Mouse (Mus musculus) MEL (cell line): ENCODE data around the gene Ppef2. TPM values are rescaled to one million over a fixed set of nuclear protein-coding genes. Genes with fewer than 3 reads are reported as not detected.

Experiments
- DNase-seq: peaks from one replicate; pipeline ENCODE4 v3.0.0; 2011; ENCODE audit warnings: low read depth, low spot score
- H3K27ac ChIP-seq: 2 replicates; pipeline ENCODE4 v1.5.1; 2012; ENCODE audit warnings: low read depth, mild to moderate bottlenecking, control low read depth, low read length, moderate library complexity; ENCODE audit not compliant: control insufficient read depth
- H3K27me3 ChIP-seq, 2 experiments: fragments of 150-350 bp in 1 of 2; sonication (generic) in 1 of 2; 2 replicates each; pipeline ENCODE4 v1.6.1; 2012; ENCODE audit warnings: low read length in 2 of 2, mild to moderate bottlenecking in 2 of 2, improper control_type of control experiment in 1 of 2, moderate library complexity in 1 of 2; ENCODE audit not compliant: insufficient read depth in 2 of 2, control insufficient read depth in 1 of 2
- H3K36me3 ChIP-seq, 2 experiments: 2 replicates each; pipeline ENCODE4 v1.6.1; 2012 to 2014; ENCODE audit warnings: low read length in 2 of 2, improper control_type of control experiment in 1 of 2, inconsistent platforms in 1 of 2, mild to moderate bottlenecking in 1 of 2; ENCODE audit not compliant: insufficient read depth in 2 of 2, control insufficient read depth in 1 of 2
- H3K4me1 ChIP-seq, 2 experiments: fragments of 150-350 bp in 1 of 2; sonication (generic) in 1 of 2; 2 replicates each; pipeline ENCODE4 v1.6.1; 2012; ENCODE audit warnings: low read length in 2 of 2, improper control_type of control experiment in 1 of 2, mild to moderate bottlenecking in 1 of 2; ENCODE audit not compliant: insufficient read depth in 2 of 2, control insufficient read depth in 1 of 2
- H3K4me3 ChIP-seq, 2 experiments: fragments of 150-350 bp in 1 of 2; sonication (generic) in 1 of 2; 2 replicates each; pipeline ENCODE4 v1.5.1; 2012; ENCODE audit warnings: low read depth in 2 of 2, low read length in 2 of 2, mild to moderate bottlenecking in 2 of 2, moderate library complexity in 2 of 2, control low read depth in 1 of 2, improper control_type of control experiment in 1 of 2; ENCODE audit not compliant: control insufficient read depth in 1 of 2, insufficient read depth in 1 of 2
- H3K79me2 ChIP-seq: 2 replicates; pipeline ENCODE4 v1.6.1; 2012; ENCODE audit warnings: mild to moderate bottlenecking, low read length, moderate library complexity; ENCODE audit not compliant: control insufficient read depth, poor library complexity, insufficient read depth
- H3K9ac ChIP-seq: 2 replicates; pipeline ENCODE4 v1.6.1; 2012; ENCODE audit warnings: low read depth, mild to moderate bottlenecking, control low read depth, low read length, moderate library complexity; ENCODE audit not compliant: control insufficient read depth, poor library complexity, severe bottlenecking
- H3K9me3 ChIP-seq: fragments of 150-350 bp; sonication (generic); replicated peaks from 2 replicates; pipeline ENCODE4 v1.6.1; 2012; ENCODE audit warnings: mild to moderate bottlenecking, low read length, improper control_type of control experiment, moderate library complexity; ENCODE audit not compliant: insufficient read depth
- CHD1 ChIP-seq: IDR thresholded peaks from 2 replicates; pipeline ENCODE4 v1.6.1; 2012; ENCODE audit warnings: low read depth, mild to moderate bottlenecking, inconsistent platforms, low read length, improper control_type of control experiment
- EP300 ChIP-seq, 2 experiments: IDR thresholded peaks; 2 replicates each; pipeline ENCODE4 v1.6.1; 2011; ENCODE audit warnings: improper control_type of control experiment in 2 of 2, low read length in 2 of 2, low read depth in 1 of 2, mild to moderate bottlenecking in 1 of 2
- ETS1 ChIP-seq: IDR thresholded peaks from 2 replicates; pipeline ENCODE4 v1.6.1; 2012; ENCODE audit warnings: low read depth, mild to moderate bottlenecking, inconsistent platforms, low read length, improper control_type of control experiment, moderate library complexity
- GATA1 ChIP-seq: IDR thresholded peaks from 2 replicates; pipeline ENCODE4 v1.6.1; 2011; ENCODE audit warnings: low read depth, low read length, improper control_type of control experiment
- MAFK ChIP-seq: IDR thresholded peaks from 2 replicates; pipeline ENCODE4 v1.6.1; 2011; ENCODE audit warnings: low read depth, mild to moderate bottlenecking, low read length, improper control_type of control experiment, borderline replicate concordance
- MAZ ChIP-seq: IDR thresholded peaks from 2 replicates; pipeline ENCODE4 v1.6.1; 2012; ENCODE audit warnings: low read depth, mild to moderate bottlenecking, inconsistent platforms, low read length, improper control_type of control experiment
- MXI1 ChIP-seq: IDR thresholded peaks from 2 replicates; pipeline ENCODE4 v1.6.1; 2011; ENCODE audit warnings: mild to moderate bottlenecking, low read depth, low read length, improper control_type of control experiment
- POLR2A ChIP-seq, 2 experiments: IDR thresholded peaks; 2 replicates each; pipeline ENCODE4 v1.6.1; 2011 to 2012; ENCODE audit warnings: low read length in 2 of 2, mild to moderate bottlenecking in 2 of 2, control low read depth in 1 of 2, improper control_type of control experiment in 1 of 2, low read depth in 1 of 2, moderate library complexity in 1 of 2; ENCODE audit not compliant: control insufficient read depth in 1 of 2, insufficient read depth in 1 of 2, poor library complexity in 1 of 2
- POLR2AphosphoS5 ChIP-seq: IDR thresholded peaks from 2 replicates; pipeline ENCODE4 v1.6.1; 2012; ENCODE audit warnings: low read depth, borderline replicate concordance, mild to moderate bottlenecking, inconsistent platforms, low read length, moderate library complexity, mixed read lengths
- TAL1 ChIP-seq: IDR thresholded peaks from 2 replicates; pipeline ENCODE4 v1.6.1; 2012; ENCODE audit warnings: mild to moderate bottlenecking, inconsistent platforms, low read length, moderate library complexity, mixed read lengths
- ZC3H11A ChIP-seq: IDR thresholded peaks from 2 replicates; pipeline ENCODE4 v1.6.1; 2012; ENCODE audit warnings: low read depth, mild to moderate bottlenecking, inconsistent platforms, low read length, improper control_type of control experiment
- polyA plus RNA-seq, 2 experiments: library from polyadenylated mRNA; stranded (reverse) in 1 of 2; unstranded in 1 of 2; fragments of >175 nt in 1 of 2; fragments of >200 nt in 1 of 2; gene quantifications; 2 replicates each; pipeline versions ENCODE4 v1.2.1 to v1.2.4; 2012; ENCODE audit warnings: low replicate concordance in 2 of 2, low read depth in 1 of 2; ENCODE audit not compliant: insufficient read length in 2 of 2, insufficient read depth in 1 of 2, missing spikeins in 1 of 2
- total RNA-seq: library from RNA; depleted of rRNA; stranded (reverse); fragments of 300-350 nt; gene quantifications from 2 replicates; pipeline ENCODE4 v1.2.3, GENCODE M21; 2012; rRNA removed

Ppef2 gene
- total and polyA plus RNA-seq, 3 experiments, result 0.04 to 0.08 TPM; not detected in 1

- H3K4me1 ChIP-seq, result no peaks in the 10 kb centered on the region
- no peak overlapping the region for H3K9ac ChIP-seq
- no peak overlapping the region for H3K27ac ChIP-seq
- H3K27me3 ChIP-seq, result no peaks in the 10 kb centered on the region
- peaks cover 0 to 37% of the 10 kb centered on the region in 2 experiments; a peak in 2 of 4 replicates for H3K36me3 ChIP-seq
- no peak for DNase-seq
- no peak for TF ChIP-seq ZC3H11A
- TF ChIP-seq POLR2A (IDR thresholded peaks at IDR 0.05; ENCODE audit: control insufficient read depth in 1 of 2, insufficient read depth in 1 of 2, low read depth in 1 of 2, low read length in 2 of 2, poor library complexity in 1 of 2), result no peak
- no peak for TF ChIP-seq CHD1
- no peak for TF ChIP-seq GATA1
- TF ChIP-seq MAFK, result no peak
- TF ChIP-seq POLR2AphosphoS5, result no peak
- TF ChIP-seq MAZ, result no peak
- no peak for TF ChIP-seq EP300 (IDR thresholded peaks at IDR 0.05; ENCODE audit: low read depth in 1 of 2, low read length in 2 of 2)
- TF ChIP-seq MXI1, result no peak
- TF ChIP-seq ETS1, result no peak
- no peak for TF ChIP-seq TAL1
- no peaks in the 10 kb centered on the region for H3K9me3 ChIP-seq
- H3K4me3 ChIP-seq, result no peak overlapping the region
- no peaks in the 10 kb centered on the region for H3K79me2 ChIP-seq
Observed at GRCm38 (mm10) chr5:92183071-92183830, 72.8 kb downstream of the Ppef2 start.

Other genes with a start within 250 kb of the Ppef2 start
- 0.08 and 0.26 TPM in 2 replicates for gene Cdkl2, start 212.4 kb downstream of the Ppef2 start, total RNA-seq
- under 1 TPM in 1 of 2 experiments, not detected in 1; 0.53 TPM for gene Cdkl2, start 212.4 kb downstream of the Ppef2 start, polyA plus RNA-seq
- 42.8 and 49.0 TPM in 2 replicates for gene G3bp2, start 172.6 kb downstream of the Ppef2 start, total RNA-seq
- gene G3bp2, start 172.6 kb downstream of the Ppef2 start, polyA plus RNA-seq, result 100 to 1,000 TPM in 1 of 2 experiments, 10 to 100 TPM in 1; 65.5 to 177 TPM
- gene Uso1, start 118.3 kb downstream of the Ppef2 start, total RNA-seq, result 22.1 and 26.0 TPM in 2 replicates
- 10 to 100 TPM; 62.0 to 69.1 TPM for gene Uso1, start 118.3 kb downstream of the Ppef2 start, polyA plus RNA-seq
- gene U90926, start 40.9 kb downstream of the Ppef2 start, total RNA-seq, result not detected in 2 replicates
- not detected for gene U90926, start 40.9 kb downstream of the Ppef2 start, polyA plus RNA-seq
- 2.2 TPM in 2 replicates for gene Naaa, start 21.9 kb upstream of the Ppef2 start, total RNA-seq
- 1 to 10 TPM in 1 of 2 experiments, not detected in 1; 6.7 TPM for gene Naaa, start 21.9 kb upstream of the Ppef2 start, polyA plus RNA-seq
- gene Sdad1, start 54.2 kb upstream of the Ppef2 start, total RNA-seq, result 70.9 and 72.4 TPM in 2 replicates
- gene Sdad1, start 54.2 kb upstream of the Ppef2 start, polyA plus RNA-seq, result 10 to 100 TPM in 1 of 2 experiments, not detected in 1; 73.0 TPM
- not detected in 2 replicates for gene Cxcl9, start 71.8 kb upstream of the Ppef2 start, total RNA-seq
- gene Cxcl9, start 71.8 kb upstream of the Ppef2 start, polyA plus RNA-seq, result not detected
- gene Art3, start 75.5 kb upstream of the Ppef2 start, total RNA-seq, result not detected in 2 replicates
- not detected for gene Art3, start 75.5 kb upstream of the Ppef2 start, polyA plus RNA-seq
- gene Cxcl10, start 92.6 kb upstream of the Ppef2 start, total RNA-seq, result not detected in 2 replicates
- under 1 TPM in 1 of 2 experiments, not detected in 1; 0.11 TPM for gene Cxcl10, start 92.6 kb upstream of the Ppef2 start, polyA plus RNA-seq
- gene Nup54, start 178.9 kb upstream of the Ppef2 start, total RNA-seq, result 60.4 and 67.5 TPM in 2 replicates
- gene Nup54, start 178.9 kb upstream of the Ppef2 start, polyA plus RNA-seq, result 100 to 1,000 TPM in 1 of 2 experiments, not detected in 1; 106 TPM